Mouse (Mus musculus) inflammation-experienced regulatory T-cells, adult 6 months (primary cell): ENCODE results near the gene Mybphl. TPM values are rescaled to one million over a fixed set of nuclear protein-coding genes. Genes with fewer than 3 reads are reported as not detected.

Experiments
- ATAC-seq: one replicate; pipeline ENCODE4 v1.8.0; 2017
- polyA plus RNA-seq, 3 experiments: library from polyadenylated mRNA; unstranded; fragments of 100-300 nt; shearing (Covaris generic); gene quantifications; one replicate each; pipeline ENCODE4 v1.2.1; 2017

Mybphl gene
- polyA plus RNA-seq, 3 experiments from 2014 or later: not detected

DNA sequence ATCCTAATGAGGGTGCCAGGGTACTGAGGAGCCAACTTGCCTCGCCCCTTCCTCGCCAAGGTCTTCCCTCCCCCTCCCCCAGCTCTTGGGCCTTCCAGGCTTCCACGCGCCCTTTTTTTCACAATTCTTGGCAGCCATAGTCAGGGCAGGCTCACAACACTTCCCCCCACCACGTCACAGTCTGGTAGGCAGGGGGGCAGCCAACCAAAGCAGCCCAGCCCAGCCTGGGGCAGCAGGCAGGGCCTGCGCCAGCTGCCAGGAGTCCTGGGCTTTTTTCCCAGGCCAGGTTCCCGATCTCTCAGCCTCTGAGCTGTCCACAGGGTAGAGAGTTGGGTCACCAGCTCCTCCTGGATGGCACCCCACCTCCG lies 47.0 kb downstream of the Mybphl start:
- ATAC-seq: no peak

DNA sequence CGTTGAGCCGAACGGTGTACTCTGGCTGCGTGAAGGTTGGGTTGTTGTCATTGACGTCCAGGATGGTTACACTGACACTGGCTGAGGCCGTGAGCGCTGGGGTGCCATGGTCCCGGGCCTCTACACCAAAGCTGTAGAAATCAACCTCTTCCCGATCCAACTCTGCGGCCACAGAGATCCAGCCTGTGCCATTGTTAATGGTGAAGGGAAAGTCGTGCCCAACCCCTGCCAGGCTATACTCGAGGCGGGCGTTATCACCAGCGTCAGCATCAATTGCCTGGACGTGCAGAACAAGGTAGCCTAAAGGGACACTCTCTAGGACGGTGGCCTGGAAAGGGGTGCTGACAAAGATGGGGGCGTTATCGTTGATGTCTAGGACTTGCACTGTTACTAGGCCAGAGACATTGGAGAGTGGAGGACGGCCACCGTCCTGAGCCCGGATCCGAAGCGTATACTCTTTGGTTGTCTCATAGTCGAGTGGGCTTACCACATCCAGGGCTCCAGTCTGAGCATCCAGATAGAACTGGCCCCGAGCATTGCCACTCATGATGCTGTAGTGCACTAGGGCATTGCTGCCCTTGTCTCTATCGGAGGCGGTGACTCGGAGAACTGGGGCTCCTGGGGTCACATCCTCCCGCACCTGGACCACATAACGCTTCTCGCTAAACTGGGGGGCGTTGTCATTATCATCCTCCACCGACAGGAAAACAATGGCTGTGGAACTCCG lies 49.1 kb downstream of the Mybphl start:
- ATAC-seq: no peak

DNA sequence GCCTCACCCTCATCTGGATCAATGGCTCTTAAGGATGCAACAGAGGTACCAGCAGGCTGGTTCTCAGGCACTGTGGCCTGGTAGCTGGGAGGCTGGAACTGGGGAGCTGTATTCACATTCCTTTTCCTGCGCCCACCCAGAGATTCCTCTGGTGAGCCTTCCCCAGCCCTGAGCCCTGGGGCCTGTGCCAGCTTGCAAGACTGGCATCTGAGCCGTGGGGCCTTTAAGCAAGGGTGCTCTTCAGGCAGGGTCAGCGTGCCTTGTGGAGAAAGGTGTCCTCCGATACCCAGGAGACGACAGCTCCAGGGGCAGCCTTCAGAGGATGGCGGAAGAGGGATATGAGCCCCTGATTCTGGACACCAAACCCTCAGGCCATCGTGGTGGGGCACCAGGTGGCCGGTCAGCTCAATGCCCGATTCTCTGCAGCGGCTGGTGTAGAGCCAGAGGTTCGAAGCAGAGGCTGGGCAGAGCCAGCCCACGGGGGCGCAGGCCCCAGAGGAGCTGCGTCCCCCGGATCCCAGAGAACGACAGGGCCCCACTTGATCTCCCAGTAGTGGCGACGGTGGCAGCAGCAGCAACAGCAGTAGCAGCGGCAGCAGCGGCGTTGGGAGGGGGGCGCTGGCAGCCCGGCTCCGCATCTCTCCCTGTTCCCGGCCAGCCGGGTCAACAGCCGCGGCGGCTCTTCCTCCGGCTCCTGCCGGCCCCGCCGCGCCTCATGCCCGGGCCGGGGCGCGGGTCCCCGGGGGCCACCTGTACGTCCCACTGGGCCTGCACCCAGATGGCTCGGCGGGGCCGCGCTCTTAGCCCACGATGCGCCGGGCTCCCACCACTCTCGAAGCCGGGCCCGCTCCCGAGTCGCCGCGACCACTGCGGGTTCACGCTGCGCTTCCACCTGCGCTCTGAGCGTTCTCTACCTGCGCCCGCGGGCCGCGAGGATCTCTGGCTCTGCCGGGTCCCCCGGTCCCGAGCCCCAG lies 50.4 kb downstream of the Mybphl start, which contains the start of gene Celsr2:
Celsr2 (minus strand) TSS at position 696 of the 974 bp plus-strand sequence.
- ATAC-seq: peak; percentile 33

DNA sequence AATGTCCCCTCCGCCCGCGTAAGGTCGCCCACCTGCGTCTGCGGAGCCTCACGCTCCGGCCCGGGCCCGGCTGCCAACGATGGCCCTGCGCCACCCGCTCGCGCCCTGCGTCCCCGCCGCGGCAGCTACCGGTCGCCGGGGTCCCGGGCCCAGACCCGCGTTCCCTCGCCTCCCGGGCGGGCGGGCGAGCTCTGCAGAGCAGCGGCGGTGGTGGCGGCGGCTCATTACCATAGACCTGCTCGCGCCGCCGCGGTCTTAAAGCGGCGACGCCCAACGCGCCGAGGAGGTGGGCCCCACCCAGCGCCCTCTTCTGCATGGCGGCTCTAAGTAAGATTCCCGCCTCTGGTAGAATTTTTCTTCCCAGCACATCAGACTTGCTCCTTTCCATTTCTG lies 51.1 kb downstream of the Mybphl start:
- ATAC-seq: peak; percentile 92

DNA sequence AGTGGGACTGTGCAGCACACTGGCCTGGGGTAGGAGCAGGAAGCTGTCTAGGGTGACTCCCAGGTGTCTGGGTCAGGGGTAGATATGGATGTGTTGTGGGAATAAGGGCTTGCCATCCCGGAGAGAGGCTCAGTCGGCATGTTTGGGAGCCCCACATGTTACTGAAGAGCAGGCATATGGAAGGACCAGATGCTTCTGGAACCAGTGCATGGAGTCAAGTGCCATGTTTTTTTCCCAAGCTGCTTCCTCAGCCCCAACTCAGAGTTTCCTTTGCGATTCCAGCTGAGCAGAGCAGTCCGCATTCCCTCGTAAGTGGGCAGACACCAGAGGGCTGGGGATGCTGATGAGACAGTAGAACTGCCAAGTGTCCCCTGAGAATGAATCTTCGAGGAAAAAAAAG lies 58.3 kb downstream of the Mybphl start:
- no peak for ATAC-seq

DNA sequence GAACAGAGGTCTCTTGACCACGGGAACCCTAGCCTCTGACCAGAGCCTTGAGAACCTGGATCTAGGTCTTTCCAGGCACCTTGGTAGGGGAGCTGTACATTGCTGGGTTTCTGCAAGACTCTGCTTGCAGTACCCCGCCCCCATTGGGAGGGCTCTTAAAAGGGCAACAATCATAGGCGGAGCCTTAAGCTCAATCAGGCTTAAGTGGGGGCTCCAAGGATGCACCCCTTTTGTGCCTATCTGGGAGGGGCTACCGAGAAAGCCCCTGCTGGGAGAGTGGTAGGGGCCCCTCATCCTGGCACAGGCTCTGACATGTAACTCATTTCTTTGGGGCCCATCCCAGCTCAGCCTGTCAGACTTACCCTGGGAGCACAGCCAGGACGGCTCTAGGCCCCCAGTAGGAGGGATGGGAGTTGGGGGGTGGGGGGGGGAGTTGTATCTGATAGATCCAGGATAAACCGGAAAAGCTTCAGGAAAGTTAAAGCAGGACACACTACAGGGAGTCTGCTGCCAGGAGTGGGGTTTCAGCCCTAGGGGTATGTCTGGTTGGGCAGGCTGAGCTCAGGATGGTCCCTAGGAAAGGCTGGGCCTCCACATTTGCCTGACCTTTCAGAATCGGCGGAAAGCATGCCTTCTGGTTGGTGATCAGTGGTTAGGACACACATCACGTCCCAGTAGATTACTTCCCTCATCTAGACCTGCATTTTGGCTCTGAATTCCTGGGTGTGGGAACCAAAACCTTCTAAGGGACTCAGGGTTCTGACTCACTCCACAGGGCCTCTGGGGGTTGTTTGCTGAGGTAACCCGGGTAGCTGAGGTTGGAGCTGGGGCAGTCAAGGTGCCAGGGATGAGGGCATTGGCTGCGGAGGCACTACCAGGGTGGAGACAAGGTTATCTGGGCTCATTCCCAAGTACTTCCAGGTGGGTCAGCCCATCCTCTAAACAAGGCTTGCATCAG lies 59.4 kb downstream of the Mybphl start:
- peak; percentile 71 for ATAC-seq

DNA sequence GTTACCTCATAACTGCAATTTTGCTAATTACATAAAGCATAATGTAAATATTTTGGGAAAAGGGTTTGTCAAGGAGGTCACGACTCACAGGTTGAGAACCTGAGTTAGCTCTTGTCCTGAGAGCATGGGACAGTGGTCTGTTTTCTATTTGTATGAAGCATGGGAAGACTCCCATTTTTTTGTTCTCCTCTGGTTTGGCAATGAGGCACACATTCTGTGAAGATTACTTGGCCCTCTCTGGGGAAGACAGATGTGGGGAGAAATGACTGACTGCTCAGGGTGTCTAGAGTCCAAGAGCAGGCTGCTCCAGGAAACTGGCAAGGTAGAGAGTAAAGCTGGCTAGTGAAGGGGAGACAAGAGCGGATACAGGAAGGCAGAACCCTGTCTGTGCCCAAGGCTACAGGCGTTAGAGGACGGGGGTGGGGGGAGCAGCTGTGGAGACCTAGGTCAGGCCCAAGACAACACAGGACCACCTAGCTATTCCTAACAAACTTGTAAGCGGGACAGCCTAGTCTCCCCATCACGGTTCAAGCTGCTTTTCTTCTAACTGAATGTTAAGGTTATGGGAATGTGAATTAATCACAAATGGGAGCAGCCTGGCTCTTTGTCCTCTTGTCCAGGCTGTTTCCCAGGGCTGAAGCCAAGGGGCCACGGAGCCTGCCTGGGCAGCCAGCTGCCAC lies 60.4 kb downstream of the Mybphl start:
- no peak for ATAC-seq

DNA sequence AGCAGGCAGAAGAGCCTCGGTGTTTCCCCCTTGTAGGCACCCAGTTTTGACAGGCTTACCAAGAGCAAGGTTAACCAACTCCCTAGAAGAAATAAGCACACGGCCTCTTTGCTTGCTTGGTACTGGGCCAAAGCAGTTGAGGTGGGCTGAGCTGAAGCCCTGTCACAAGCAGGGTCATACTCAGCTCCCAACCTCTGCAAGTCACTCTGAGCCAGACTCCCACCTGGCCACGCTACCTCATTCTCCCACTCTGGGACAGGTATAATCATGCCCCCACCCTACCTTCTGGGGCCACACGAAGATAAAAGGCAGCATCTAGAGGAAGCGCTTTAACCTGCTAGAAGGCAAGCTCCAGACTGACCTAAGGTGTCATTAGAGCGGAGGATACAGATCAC lies 60.9 kb downstream of the Mybphl start:
- ATAC-seq: no peak

Other genes with a start within 250 kb of the Mybphl start
- gene Gnai3, start 218.8 kb upstream of the Mybphl start, polyA plus RNA-seq: 100 to 1,000 TPM in 1 of 3 experiments, 10 to 100 TPM in 2; 90.7 to 140 (median 97.6) TPM
- gene Gpr61, start 210.0 kb upstream of the Mybphl start, polyA plus RNA-seq: not detected
- under 1 TPM; 0.33 to 0.53 (median 0.51) TPM for gene Amigo1, start 178.6 kb upstream of the Mybphl start, polyA plus RNA-seq
- 1 to 10 TPM; 6.6 to 7.3 (median 7.1) TPM for gene Cyb561d1, start 163.7 kb upstream of the Mybphl start, polyA plus RNA-seq
- 1 to 10 TPM; 4.7 to 5.9 (median 5.6) TPM for gene Atxn7l2, start 154.0 kb upstream of the Mybphl start, polyA plus RNA-seq
- not detected for gene Sypl2, start 138.3 kb upstream of the Mybphl start, polyA plus RNA-seq
- gene Psma5, start 108.0 kb upstream of the Mybphl start, polyA plus RNA-seq: 100 to 1,000 TPM; 167 to 264 (median 193) TPM
- gene Sort1, start 80.8 kb upstream of the Mybphl start, polyA plus RNA-seq: not detected
- gene Psrc1, start 18.9 kb downstream of the Mybphl start, polyA plus RNA-seq: 10 to 100 TPM in 1 of 3 experiments, 1 to 10 TPM in 2; 1.2 to 17.5 (median 4.1) TPM
- gene Celsr2, start 50.6 kb downstream of the Mybphl start, polyA plus RNA-seq: under 1 TPM; 0.35 to 0.52 (median 0.37) TPM
- gene Sars, start 80.3 kb downstream of the Mybphl start, polyA plus RNA-seq: 100 to 1,000 TPM; 156 to 182 (median 163) TPM
- gene 1700013F07Rik, start 169.2 kb downstream of the Mybphl start, polyA plus RNA-seq: not detected
- 1 to 10 TPM; 1.4 to 2.6 (median 2.4) TPM for gene 5330417C22Rik, start 171.6 kb downstream of the Mybphl start, polyA plus RNA-seq
- gene Tmem167b, start 197.6 kb downstream of the Mybphl start, polyA plus RNA-seq: 10 to 100 TPM; 28.1 to 34.8 (median 29.9) TPM
- 10 to 100 TPM; 17.3 to 27.6 (median 26.4) TPM for gene Taf13, start 206.8 kb downstream of the Mybphl start, polyA plus RNA-seq
- 1 to 10 TPM; 5.2 to 8.4 (median 8.2) TPM for gene Wdr47, start 226.4 kb downstream of the Mybphl start, polyA plus RNA-seq